Mouse (Mus musculus) midbrain, postnatal 0 days (tissue): ENCODE results near the gene Epb41l2. TPM values are rescaled to one million over a fixed set of nuclear protein-coding genes. Genes with fewer than 3 reads are reported as not detected.

Experiments
- ATAC-seq: fragments of 200-750 bp; cut with Nextera tagmentation; 2 replicates; pipeline ENCODE4 v1.8.0; 2017; ENCODE audit warnings: moderate number of reproducible peaks, mild to moderate bottlenecking, moderate TSS enrichment, moderate library complexity; ENCODE audit not compliant: low FRiP score
- DNase-seq: peaks from one replicate; pipeline ENCODE4 v3.0.0-alpha.2; 2015; ENCODE audit warnings: low spot score
- H3K27ac ChIP-seq: fragments of 300-500 bp; sonication (generic); 2 replicates; pipeline ENCODE4 v1.5.1; 2014; ENCODE audit warnings: low read depth, mild to moderate bottlenecking, low read length, mixed read lengths
- H3K27me3 ChIP-seq: fragments of 300-500 bp; sonication (generic); 2 replicates; pipeline ENCODE4 v1.6.1; 2014; ENCODE audit warnings: low read length, control low read depth, mixed read lengths; ENCODE audit not compliant: insufficient read depth
- H3K36me3 ChIP-seq: fragments of 300-500 bp; sonication (generic); 2 replicates; pipeline ENCODE4 v1.6.1; 2014; ENCODE audit warnings: low read length, control low read depth, mixed read lengths; ENCODE audit not compliant: insufficient read depth
- H3K4me1 ChIP-seq: fragments of 300-500 bp; sonication (generic); 2 replicates; pipeline ENCODE4 v1.6.1; 2014; ENCODE audit warnings: mild to moderate bottlenecking, control low read depth, antibody characterized with exemption, low read length, mixed read lengths; ENCODE audit not compliant: insufficient read depth
- H3K4me2 ChIP-seq: fragments of 300-500 bp; sonication (generic); 2 replicates; pipeline ENCODE4 v1.6.1; 2014; ENCODE audit warnings: low read depth, mild to moderate bottlenecking, low read length, mixed read lengths; ENCODE audit not compliant: poor library complexity, severe bottlenecking
- H3K4me3 ChIP-seq: fragments of 300-500 bp; sonication (generic); 2 replicates; pipeline ENCODE4 v1.5.1; 2014; ENCODE audit warnings: low read depth, mild to moderate bottlenecking, low read length, moderate library complexity
- H3K9ac ChIP-seq: fragments of 300-500 bp; sonication (generic); replicated peaks from 2 replicates; pipeline ENCODE4 v1.6.1; 2014; ENCODE audit warnings: mild to moderate bottlenecking, low read length, moderate library complexity, mixed read lengths; ENCODE audit not compliant: poor library complexity, severe bottlenecking
- H3K9me3 ChIP-seq: fragments of 300-500 bp; sonication (generic); 2 replicates; pipeline ENCODE4 v1.6.1; 2016; ENCODE audit warnings: low read length, control low read depth
- CTCF ChIP-seq: IDR thresholded peaks from 2 replicates; pipeline ENCODE4 v1.5.1; 2016; ENCODE audit warnings: antibody characterized with exemption, mild to moderate bottlenecking
- WGBS: fragments of 180-500 bp; shearing (Covaris S2); extraction: QIAGEN DNeasy Blood & Tissue Kit; methylation state at CpG from one replicate; pipeline ENCODE4 v1.1.7; 2014; 5-methylcytosine and 5-hydroxymethylcytosine counted together
- polyA plus RNA-seq: library from polyadenylated mRNA; unstranded; fragments of >200 nt; fragmentation: Nextera tagmentation; extraction: Ambion mirVana; gene quantifications from 2 replicates; pipeline ENCODE4 v1.2.1, GENCODE M21; 2015
- total RNA-seq: library from RNA; depleted of rRNA; stranded (reverse); fragments of >200 nt; gene quantifications from 2 replicates; pipeline ENCODE4 v1.2.3, GENCODE M21; 2014

Gene Epb41l2
- total and polyA plus RNA-seq, 2 experiments from 2014 or later, result 21.8 to 51.7 TPM

DNA sequence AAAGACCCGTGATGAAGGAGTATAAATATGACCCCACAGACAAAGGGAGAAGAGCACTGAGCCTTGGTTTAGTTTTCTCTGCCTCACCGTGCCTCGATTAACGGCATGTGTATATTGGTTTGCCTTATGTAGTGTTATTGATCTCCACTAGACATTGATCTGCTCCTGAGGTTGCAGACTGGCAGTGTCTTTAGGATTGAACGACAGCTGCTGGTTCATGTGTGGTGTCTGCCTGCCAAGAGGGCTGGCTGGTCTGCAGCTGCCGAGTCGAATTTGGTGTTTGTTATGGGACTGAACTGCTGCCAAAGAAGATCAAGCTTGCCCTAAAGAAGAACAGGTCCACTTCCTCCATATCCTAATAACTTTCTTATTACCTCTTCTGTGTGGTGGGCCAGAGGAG, 5.2 kb upstream of the Epb41l2 start:
- no peak overlapping the region for H3K4me2 ChIP-seq
- H3K27ac ChIP-seq, result no peak overlapping the region
- ATAC-seq (no peak), DNase-seq (no peak)
- no peaks in the 10 kb centered on the region for H3K9me3 ChIP-seq
- H3K36me3 ChIP-seq, result no peaks in the 10 kb centered on the region
- no peak overlapping the region for H3K4me3 ChIP-seq
- no peak overlapping the region for H3K9ac ChIP-seq
- no peak for TF ChIP-seq CTCF
- WGBS, result 87% methylated on average over 7 of the region's 7 CpGs
- H3K27me3 ChIP-seq, result no peaks in the 10 kb centered on the region
- H3K4me1 ChIP-seq, result no peaks in the 10 kb centered on the region

DNA sequence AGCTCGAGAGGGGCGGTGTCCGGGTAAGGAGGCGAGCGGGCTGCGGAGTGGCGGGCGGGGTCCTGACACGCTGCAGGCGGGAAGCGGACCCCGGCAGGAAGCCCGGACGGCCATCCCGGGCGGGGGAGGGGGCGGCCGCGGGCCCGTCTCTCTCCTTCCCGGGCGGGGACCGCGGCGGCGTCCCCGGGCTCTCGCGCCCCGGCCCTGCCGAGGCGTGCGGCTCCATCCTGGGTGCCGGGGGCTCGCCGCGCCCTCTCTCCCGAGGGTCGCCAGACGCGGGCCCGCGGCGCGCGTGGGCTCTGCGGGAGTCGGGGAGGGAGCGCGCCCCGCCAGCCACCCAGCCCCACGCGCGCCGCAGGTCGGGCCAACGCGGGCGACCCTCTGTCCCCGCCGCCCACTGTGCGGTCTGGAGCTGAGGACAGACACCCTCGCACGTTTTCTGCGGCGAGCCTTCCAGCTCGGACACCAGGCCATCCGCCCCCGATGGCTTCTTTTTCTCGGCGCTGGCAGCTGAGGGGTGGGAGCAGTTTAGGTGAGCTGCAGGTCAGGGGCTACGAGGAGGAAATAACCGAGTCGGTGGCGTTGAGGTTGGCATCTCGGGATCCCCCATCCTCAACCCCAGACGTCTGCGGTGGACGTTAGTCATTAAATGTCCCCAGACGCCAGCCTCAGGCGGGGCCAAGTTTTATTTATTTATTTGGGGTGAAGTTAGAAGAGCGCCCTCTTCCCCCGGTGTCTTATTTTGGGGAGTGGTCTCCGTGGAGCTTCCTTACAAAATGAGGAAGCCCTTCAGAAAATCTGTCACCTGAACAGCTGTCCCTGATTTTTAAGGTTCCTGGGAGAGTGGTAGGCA, 587 bp downstream of the Epb41l2 start:
- Histone ChIP-seq H3K9ac (peak overlapping the region; percentile 81), H3K27ac (peak overlapping the region; percentile 67), H3K4me3 (peak overlapping the region; percentile 61), H3K27me3 (no peaks in the 10 kb centered on the region), H3K4me1 (peaks cover 5% of the 10 kb centered on the region; the same call in 1 of the 2 replicates), H3K9me3 (no peaks in the 10 kb centered on the region), H3K4me2 (peak overlapping the region; percentile 77), H3K36me3 (no peaks in the 10 kb centered on the region)
- ATAC-seq (peak; percentile 65), DNase-seq (peak; percentile 15)
- WGBS, result under 1% methylated on average over 53 of the region's 84 CpGs
- TF ChIP-seq CTCF, result peak; percentile 39; the same call in 1 of the 2 replicates

DNA sequence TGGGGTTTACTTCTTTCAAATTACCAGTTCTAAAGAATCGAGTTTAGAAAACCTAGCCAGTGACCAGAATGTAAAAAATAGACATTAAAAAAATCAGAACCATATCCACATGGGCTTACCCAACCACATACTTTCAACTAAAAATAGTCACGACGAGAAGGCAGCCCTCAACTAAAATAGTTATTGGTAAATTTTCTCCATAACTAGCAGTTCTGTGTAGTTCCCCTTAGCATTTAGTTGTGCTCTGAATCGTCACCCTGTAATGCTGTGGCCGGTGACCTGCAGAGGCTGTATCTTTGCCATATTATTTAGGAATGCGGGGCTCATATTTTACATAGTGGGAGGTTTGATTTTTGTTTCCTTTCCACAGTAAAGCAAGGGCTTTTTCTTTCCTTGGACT, 2.6 kb downstream of the Epb41l2 start:
- WGBS, result 71% methylated on average over 6 of the region's 6 CpGs
- peak overlapping the region; percentile 77 for H3K4me2 ChIP-seq
- peaks cover 5% of the 10 kb centered on the region; the same call in 1 of the 2 replicates for H3K4me1 ChIP-seq
- DNase-seq (no peak), ATAC-seq (no peak)
- no peaks in the 10 kb centered on the region for H3K27me3 ChIP-seq
- H3K9me3 ChIP-seq, result no peaks in the 10 kb centered on the region
- H3K36me3 ChIP-seq, result no peaks in the 10 kb centered on the region
- H3K4me3 ChIP-seq, result no peak overlapping the region
- TF ChIP-seq CTCF, result no peak
- no peak overlapping the region for H3K27ac ChIP-seq
- H3K9ac ChIP-seq, result no peak overlapping the region; the same call in 1 of the 2 replicates

DNA sequence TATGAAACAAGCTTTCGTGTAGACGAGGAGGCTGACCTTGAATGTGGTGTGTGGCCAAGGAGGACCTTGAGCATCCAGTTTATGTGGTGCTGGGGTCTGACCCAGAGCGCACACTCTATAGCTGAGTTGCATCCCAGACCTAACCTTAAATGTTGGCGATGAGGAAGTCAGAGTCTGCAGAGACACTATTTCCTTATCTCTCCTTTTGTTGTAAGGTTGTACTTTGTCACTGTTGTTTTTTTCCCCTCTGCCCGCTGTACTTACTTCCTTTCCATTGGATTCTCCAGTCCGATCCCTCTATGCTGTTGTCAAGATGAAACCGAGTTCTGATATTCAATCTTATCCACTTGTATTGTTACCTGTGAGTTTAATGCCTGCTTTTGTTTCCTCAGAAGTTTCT, 5.6 kb downstream of the Epb41l2 start:
- Histone ChIP-seq H3K9ac (no peak overlapping the region), H3K4me2 (no peak overlapping the region), H3K9me3 (no peaks in the 10 kb centered on the region), H3K27me3 (no peaks in the 10 kb centered on the region), H3K27ac (no peak overlapping the region), H3K4me3 (no peak overlapping the region), H3K4me1 (peaks cover 5% of the 10 kb centered on the region; the same call in 1 of the 2 replicates), H3K36me3 (no peaks in the 10 kb centered on the region)
- 91% methylated on average over 7 of the region's 7 CpGs for WGBS
- TF ChIP-seq CTCF, result no peak
- no peak for ATAC-seq
- no peak for DNase-seq

DNA sequence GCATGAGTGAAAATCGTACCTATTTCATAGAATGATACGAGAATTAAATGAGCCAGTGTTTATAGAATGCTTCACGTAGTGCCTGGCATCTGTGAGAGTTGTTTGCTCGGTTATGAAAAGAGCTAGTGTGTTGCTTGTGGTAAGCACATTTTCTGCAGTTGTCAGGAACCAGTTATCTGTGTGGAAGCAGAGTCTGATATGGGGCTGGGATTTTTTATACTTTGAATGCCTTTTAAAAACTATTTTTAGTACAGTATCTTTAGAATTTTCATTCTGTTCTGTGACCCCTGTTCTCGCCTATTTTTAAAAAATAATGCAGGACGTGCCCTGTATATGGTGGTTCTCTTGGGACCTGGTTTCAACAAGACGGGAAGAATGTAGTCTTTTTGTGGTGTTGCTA, 6.1 kb downstream of the Epb41l2 start:
- no peak overlapping the region for H3K4me2 ChIP-seq
- no peak for DNase-seq
- no peaks in the 10 kb centered on the region for H3K36me3 ChIP-seq
- no peaks in the 10 kb centered on the region for H3K27me3 ChIP-seq
- WGBS, result 77% methylated on average over 7 of the region's 7 CpGs
- ATAC-seq, result no peak
- no peak overlapping the region for H3K4me3 ChIP-seq
- peaks cover 5% of the 10 kb centered on the region; the same call in 1 of the 2 replicates for H3K4me1 ChIP-seq
- no peak overlapping the region for H3K27ac ChIP-seq
- H3K9me3 ChIP-seq, result no peaks in the 10 kb centered on the region
- H3K9ac ChIP-seq, result no peak overlapping the region
- TF ChIP-seq CTCF, result no peak

DNA sequence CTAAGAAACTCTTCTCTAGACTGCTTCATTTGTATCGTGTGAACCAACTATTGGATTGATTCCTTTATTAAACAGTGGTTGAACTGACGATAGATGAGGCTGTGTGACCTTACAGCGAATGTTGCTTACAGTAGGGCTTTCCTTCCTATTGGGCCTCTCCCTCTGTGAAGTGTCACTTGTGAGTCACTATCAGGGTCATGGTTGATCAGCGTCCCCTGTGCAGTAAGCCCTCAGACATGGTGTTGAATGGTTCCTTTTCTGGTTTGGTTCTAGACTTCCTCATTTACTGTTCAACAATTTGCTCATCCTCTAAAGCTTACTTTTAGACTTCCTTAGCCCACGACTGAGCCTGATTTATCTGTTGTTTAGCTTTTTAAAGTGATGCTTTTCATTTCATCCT, 7.1 kb downstream of the Epb41l2 start:
- Histone ChIP-seq H3K4me2 (no peak overlapping the region), H3K27me3 (no peaks in the 10 kb centered on the region), H3K9me3 (no peaks in the 10 kb centered on the region), H3K4me3 (no peak overlapping the region), H3K36me3 (no peaks in the 10 kb centered on the region), H3K9ac (no peak overlapping the region), H3K27ac (no peak overlapping the region), H3K4me1 (peaks cover 2% of the 10 kb centered on the region; the same call in 1 of the 2 replicates)
- 82% methylated on average over 5 of the region's 5 CpGs for WGBS
- ATAC-seq (no peak), DNase-seq (no peak)
- no peak for TF ChIP-seq CTCF
